Mouse (Mus musculus) bone marrow macrophage, adult 2 months (primary cell): Measurements from ENCODE around the gene Tmem119.

Experiments used
- CTCF ChIP-seq: IDR thresholded peaks from 2 replicates; pipeline ENCODE4 v1.5.1; 2012; ENCODE audit warnings: low read depth, mild to moderate bottlenecking, low read length, moderate library complexity
- POLR2A ChIP-seq: IDR thresholded peaks from 2 replicates; pipeline ENCODE4 v1.6.1; 2012; ENCODE audit warnings: mild to moderate bottlenecking, low read depth, low read length, borderline replicate concordance

DNA sequence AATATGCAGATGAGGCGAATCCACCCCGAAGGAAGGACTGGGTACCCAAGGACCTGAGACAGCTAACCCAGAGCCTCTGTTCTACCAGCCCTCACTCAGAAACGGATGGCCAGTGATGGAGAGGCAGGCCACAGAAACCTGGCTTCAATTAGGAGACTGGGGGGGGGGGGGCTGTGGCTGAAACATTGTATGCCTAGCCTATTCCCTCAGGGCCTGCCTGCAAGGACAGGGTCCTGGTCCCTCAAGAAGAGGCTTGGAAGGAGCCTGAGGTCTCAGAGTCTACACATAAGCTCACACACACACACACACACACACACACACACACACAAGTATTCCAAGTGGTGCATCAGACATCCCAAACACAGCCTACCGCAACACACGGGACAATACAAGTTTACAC lies 625 bp downstream of the Tmem119 start:
- TF ChIP-seq POLR2A (no peak), CTCF (no peak)
